Mouse (Mus musculus) E14TG2a.4 (cell line): ENCODE measurements around the gene Igsf23.

Source experiments
- CTCF ChIP-seq: conservative IDR thresholded peaks from 2 replicates; pipeline ENCODE4 v1.5.1; 2014; ENCODE audit warnings: low read length
- NANOG ChIP-seq: IDR thresholded peaks from 2 replicates; pipeline ENCODE4 v1.6.1; 2014; ENCODE audit warnings: borderline replicate concordance, low read length, mixed read lengths

GRCm38 (mm10) chr7:19945821-19946515 is 4.6 kb downstream of the Igsf23 start:
- TF ChIP-seq CTCF (no peak), NANOG (no peak)
